Mouse (Mus musculus): ENCODE measurements around the gene Ripor1. TPM values are rescaled to one million over a fixed set of nuclear protein-coding genes. Genes with fewer than 3 reads are reported as not detected.

Ripor1 gene
- polyA plus RNA-seq, 1 experiment from 2014 or later = 7.2 TPM

- DNase-seq = peak; percentile 67
- Histone ChIP-seq H3K4me3 (replicated peaks) (peak overlapping the region; percentile 76), H3K4me1 (replicated peaks) (peaks cover 75% of the 10 kb centered on the region), H3K4me2 (peak overlapping the region; percentile 98), H3K36me3 (no peaks in the 10 kb centered on the region), H3K27ac (peak overlapping the region; percentile 86), H3K9ac (peak overlapping the region; percentile 86), H3K27me3 (0 out of 2 replicates have a peak, but pooled peaks cover 5% of the 10 kb centered on the region), H3K9me3 (replicated peaks) (no peaks in the 10 kb centered on the region)
- ATAC-seq (ENCODE audit: low read depth) = peak; percentile 29
- WGBS (ENCODE audit: insufficient replicate concordance) = under 1% methylated on average over 30 of the region's 30 CpGs
Observed at GRCm38 (mm10) chr8:105606189-105607023, 1.4 kb downstream of the Ripor1 start.

- Histone ChIP-seq H3K4me3 (replicated peaks) (peak overlapping the region; percentile 76), H3K9ac (peak overlapping the region; percentile 86), H3K9me3 (replicated peaks) (no peaks in the 10 kb centered on the region), H3K36me3 (no peaks in the 10 kb centered on the region; the same call in 1 of the 2 replicates), H3K27ac (peak overlapping the region; percentile 86), H3K4me2 (peak overlapping the region; percentile 98), H3K27me3 (0 out of 2 replicates have a peak, but pooled peaks cover 9% of the 10 kb centered on the region), H3K4me1 (replicated peaks) (peaks cover 82% of the 10 kb centered on the region)
- ATAC-seq (ENCODE audit: low read depth) (no peak), DNase-seq (no peak)
- 5% methylated on average over 10 of the region's 10 CpGs for WGBS (ENCODE audit: insufficient replicate concordance)
Observed at GRCm38 (mm10) chr8:105607062-105607461, 2.0 kb downstream of the Ripor1 start.

GRCm38 (mm10) chr8:105607684-105608083 is 2.6 kb downstream of the Ripor1 start:
- Histone ChIP-seq H3K4me2 (peak overlapping the region; percentile 98), H3K4me1 (replicated peaks) (peaks cover 88% of the 10 kb centered on the region), H3K9ac (0 out of 2 replicates have a peak overlapping the region, but pooled peaks have one; percentile 86), H3K9me3 (replicated peaks) (no peaks in the 10 kb centered on the region), H3K36me3 (no peaks in the 10 kb centered on the region; the same call in 1 of the 2 replicates), H3K27ac (peak overlapping the region; percentile 78), H3K27me3 (peaks cover 13% of the 10 kb centered on the region; the same call in 1 of the 2 replicates), H3K4me3 (replicated peaks) (no peak overlapping the region)
- ATAC-seq (ENCODE audit: low read depth) (no peak), DNase-seq (peak; percentile 58)
- 2% methylated on average over 4 of the region's 4 CpGs for WGBS (ENCODE audit: insufficient replicate concordance)

- ATAC-seq (ENCODE audit: low read depth) (peak; percentile 66), DNase-seq (peak; percentile 66)
- Histone ChIP-seq H3K9ac (peak overlapping the region; percentile 27; the same call in 1 of the 2 replicates), H3K4me3 (replicated peaks) (peak overlapping the region; percentile 17; the same call in 1 of the 2 replicates), H3K9me3 (replicated peaks) (no peaks in the 10 kb centered on the region), H3K27ac (peak overlapping the region; percentile 78), H3K4me1 (replicated peaks) (peaks cover 99% of the 10 kb centered on the region), H3K4me2 (peak overlapping the region; percentile 48), H3K36me3 (no peaks in the 10 kb centered on the region; the same call in 1 of the 2 replicates), H3K27me3 (peaks cover 17% of the 10 kb centered on the region)
- WGBS (ENCODE audit: insufficient replicate concordance) = 7% methylated on average over 2 of the region's 2 CpGs
Observed at GRCm38 (mm10) chr8:105609355-105609754, 4.3 kb downstream of the Ripor1 start.

- Histone ChIP-seq H3K27ac (peak overlapping the region; percentile 78), H3K4me3 (replicated peaks) (peak overlapping the region; percentile 17; the same call in 1 of the 2 replicates), H3K9ac (peak overlapping the region; percentile 27; the same call in 1 of the 2 replicates), H3K4me1 (replicated peaks) (peaks cover 99% of the 10 kb centered on the region), H3K4me2 (peak overlapping the region; percentile 48), H3K9me3 (replicated peaks) (no peaks in the 10 kb centered on the region), H3K27me3 (peaks cover 20% of the 10 kb centered on the region), H3K36me3 (peaks cover 2% of the 10 kb centered on the region)
- 14% methylated on average over 4 of the region's 4 CpGs for WGBS (ENCODE audit: insufficient replicate concordance)
- ATAC-seq (ENCODE audit: low read depth) = no peak
- DNase-seq = no peak
Observed at GRCm38 (mm10) chr8:105609771-105610170, 4.7 kb downstream of the Ripor1 start.

- DNase-seq = no peak
- H3K36me3 ChIP-seq = peaks cover 22% of the 10 kb centered on the region
- ATAC-seq (ENCODE audit: low read depth) = no peak
- 80% methylated on average over 9 of the region's 9 CpGs for WGBS (ENCODE audit: insufficient replicate concordance)
- no peak overlapping the region for H3K27ac ChIP-seq
- H3K9me3 ChIP-seq (replicated peaks) = no peaks in the 10 kb centered on the region
- H3K27me3 ChIP-seq = peaks cover 20% of the 10 kb centered on the region
- H3K9ac ChIP-seq = no peak overlapping the region
- no peak overlapping the region for H3K4me3 ChIP-seq (replicated peaks)
- H3K4me1 ChIP-seq (replicated peaks) = peaks cover 83% of the 10 kb centered on the region
- no peak overlapping the region for H3K4me2 ChIP-seq
Observed at GRCm38 (mm10) chr8:105611836-105612235, 6.8 kb downstream of the Ripor1 start.

- Histone ChIP-seq H3K27ac (no peak overlapping the region), H3K4me1 (replicated peaks) (peaks cover 71% of the 10 kb centered on the region), H3K9me3 (replicated peaks) (no peaks in the 10 kb centered on the region), H3K36me3 (peaks cover 34% of the 10 kb centered on the region), H3K27me3 (peaks cover 20% of the 10 kb centered on the region), H3K4me2 (peak overlapping the region; percentile 75), H3K9ac (0 out of 2 replicates have a peak overlapping the region, but pooled peaks have one; percentile 22), H3K4me3 (replicated peaks) (peak overlapping the region; percentile 14)
- 9% methylated on average over 20 of the region's 20 CpGs for WGBS (ENCODE audit: insufficient replicate concordance)
- ATAC-seq (ENCODE audit: low read depth) (no peak), DNase-seq (no peak)
Observed at GRCm38 (mm10) chr8:105613037-105613436, 8.0 kb downstream of the Ripor1 start.

- 22% methylated on average over 50 of the region's 50 CpGs for WGBS (ENCODE audit: insufficient replicate concordance)
- Histone ChIP-seq H3K36me3 (peaks cover 43% of the 10 kb centered on the region), H3K4me2 (peak overlapping the region; percentile 75), H3K27ac (no peak overlapping the region; the same call in 1 of the 2 replicates), H3K4me1 (replicated peaks) (peaks cover 61% of the 10 kb centered on the region), H3K27me3 (peaks cover 20% of the 10 kb centered on the region), H3K4me3 (replicated peaks) (peak overlapping the region; percentile 55), H3K9me3 (replicated peaks) (no peaks in the 10 kb centered on the region), H3K9ac (peak overlapping the region; percentile 51)
- ATAC-seq (ENCODE audit: low read depth) (no peak), DNase-seq (no peak)
Observed at GRCm38 (mm10) chr8:105613830-105614511, 8.9 kb downstream of the Ripor1 start.

GRCm38 (mm10) chr8:105615942-105616341 is 10.9 kb downstream of the Ripor1 start:
- H3K4me2 ChIP-seq = no peak overlapping the region
- no peak for DNase-seq
- ATAC-seq (ENCODE audit: low read depth) = no peak
- 89% methylated on average over 9 of the region's 9 CpGs for WGBS (ENCODE audit: insufficient replicate concordance)
- no peak overlapping the region for H3K9ac ChIP-seq
- H3K4me1 ChIP-seq (replicated peaks) = peaks cover 42% of the 10 kb centered on the region
- peaks cover 63% of the 10 kb centered on the region for H3K36me3 ChIP-seq
- H3K9me3 ChIP-seq (replicated peaks) = no peaks in the 10 kb centered on the region
- peaks cover 20% of the 10 kb centered on the region for H3K27me3 ChIP-seq
- no peak overlapping the region for H3K4me3 ChIP-seq (replicated peaks)
- no peak overlapping the region for H3K27ac ChIP-seq

- H3K4me3 ChIP-seq (replicated peaks) = no peak overlapping the region
- no peak for ATAC-seq (ENCODE audit: low read depth)
- no peak overlapping the region for H3K4me2 ChIP-seq
- no peak overlapping the region for H3K9ac ChIP-seq
- H3K27ac ChIP-seq = no peak overlapping the region
- no peak for DNase-seq
- H3K4me1 ChIP-seq (replicated peaks) = peaks cover 33% of the 10 kb centered on the region
- H3K27me3 ChIP-seq = peaks cover 11% of the 10 kb centered on the region
- peaks cover 76% of the 10 kb centered on the region for H3K36me3 ChIP-seq
- no peaks in the 10 kb centered on the region for H3K9me3 ChIP-seq (replicated peaks)
- 76% methylated on average over 21 of the region's 21 CpGs for WGBS (ENCODE audit: insufficient replicate concordance)
Observed at GRCm38 (mm10) chr8:105617451-105618278, 12.6 kb downstream of the Ripor1 start.

All from liver, embryonic 13.5 days (tissue).